Mouse (Mus musculus) large intestine, adult 2 months (tissue): ENCODE measurements around the gene Gabbr1. TPM values are rescaled to one million over a fixed set of nuclear protein-coding genes. Genes with fewer than 3 reads are reported as not detected.

Source experiments
- DNase-seq: peaks from one replicate; pipeline ENCODE4 v3.0.0-alpha.2; 2012; ENCODE audit warnings: low read depth, low spot score
- WGBS: fragments of 180-500 bp; shearing (Covaris S2); methylation state at CpG from one replicate; pipeline ENCODE4 v1.1.7; 2018; 5-methylcytosine and 5-hydroxymethylcytosine counted together
- polyA plus RNA-seq: library from polyadenylated mRNA; depleted of rRNA; stranded (reverse); fragments of >200 nt; gene quantifications from 2 replicates; pipeline ENCODE4 v1.2.3, GENCODE M21; 2012

Gene Gabbr1
- polyA plus RNA-seq, 1 experiment: 8.1 TPM

DNA sequence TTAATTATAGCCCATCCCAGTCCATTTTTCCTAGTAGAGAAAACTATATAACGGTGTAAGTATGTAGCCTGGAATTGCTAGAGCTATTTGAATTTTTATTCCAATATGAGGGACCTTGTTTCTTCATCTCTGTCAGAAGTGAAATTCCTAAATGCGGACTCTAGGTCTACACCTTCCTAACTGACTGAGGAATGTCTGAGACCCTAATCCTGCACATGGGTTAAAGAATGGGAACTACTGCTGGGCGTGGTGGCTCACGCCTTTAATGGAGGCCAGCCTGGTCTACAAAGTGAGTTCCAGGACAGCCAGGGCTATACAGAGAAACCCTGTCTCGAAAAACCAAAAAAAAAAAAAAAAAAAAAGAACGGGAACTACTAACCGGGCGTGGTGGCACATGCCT is 16.6 kb upstream of the Gabbr1 start:
- no peak for DNase-seq
- 54% methylated on average over 8 of the region's 8 CpGs for WGBS

GRCm38 (mm10) chr17:37039127-37039894 is 6.5 kb upstream of the Gabbr1 start:
- no peak for DNase-seq
- WGBS: 81% methylated on average over 2 of the region's 2 CpGs

DNA sequence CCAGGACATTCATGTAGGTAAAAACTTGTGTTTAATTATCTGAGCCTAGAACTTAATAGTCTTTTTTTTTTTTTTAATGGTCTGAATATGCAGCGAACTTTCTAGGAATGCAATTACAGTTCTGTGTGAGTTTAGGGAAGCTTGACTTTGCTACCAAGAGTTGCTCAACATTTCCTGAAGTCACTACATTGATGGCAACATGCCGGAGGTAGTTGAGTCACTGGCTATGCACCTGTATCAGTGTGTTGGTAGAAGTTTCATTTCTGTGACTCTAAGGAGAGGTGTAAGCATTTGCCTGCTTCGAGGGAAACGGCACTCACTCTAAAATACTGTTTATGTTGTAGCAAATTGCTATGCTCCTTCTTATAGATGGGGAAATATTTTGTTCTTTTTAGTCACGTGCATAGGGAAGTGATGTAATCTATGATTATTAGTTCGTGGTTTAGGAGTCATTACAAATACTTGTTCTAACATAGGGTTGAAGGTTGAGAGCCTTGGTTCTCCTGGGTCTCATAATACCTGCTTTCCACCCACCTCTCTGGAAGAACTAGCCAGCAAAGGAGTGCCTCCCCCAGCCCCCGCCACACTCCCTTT is 1.0 kb upstream of the Gabbr1 start:
- DNase-seq: no peak
- WGBS: 44% methylated on average over 7 of the region's 7 CpGs

- WGBS: 2% methylated on average over 41 of the region's 58 CpGs
Observed at GRCm38 (mm10) chr17:37046312-37047112, 746 bp downstream of the Gabbr1 start.

GRCm38 (mm10) chr17:37047332-37047976 is 1.7 kb downstream of the Gabbr1 start:
- 47% methylated on average over 19 of the region's 19 CpGs for WGBS
- DNase-seq: no peak

More at GRCm38 (mm10) chr17:37046312-37047112, 746 bp downstream of the Gabbr1 start:
- no peak for DNase-seq

DNA sequence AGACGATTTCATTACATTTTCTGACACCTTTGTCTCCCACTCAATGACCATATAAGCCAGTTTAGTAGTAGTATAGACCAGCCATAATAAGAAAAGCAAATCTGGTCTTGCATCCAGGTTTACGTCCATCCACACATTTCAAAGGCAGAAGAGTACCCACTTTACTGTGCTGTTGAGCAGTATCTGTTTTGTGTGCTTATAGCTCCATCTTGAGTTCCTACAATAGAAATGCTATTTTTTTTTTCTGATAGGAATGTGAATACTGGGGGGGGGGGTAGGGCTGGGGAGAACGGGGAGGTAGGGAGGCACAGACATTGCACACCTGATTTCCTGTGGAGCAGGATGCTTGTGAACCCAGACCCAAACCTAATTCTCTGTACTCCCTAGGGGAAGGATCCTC is 2.2 kb downstream of the Gabbr1 start:
- no peak for DNase-seq
- 48% methylated on average over 3 of the region's 3 CpGs for WGBS

DNA sequence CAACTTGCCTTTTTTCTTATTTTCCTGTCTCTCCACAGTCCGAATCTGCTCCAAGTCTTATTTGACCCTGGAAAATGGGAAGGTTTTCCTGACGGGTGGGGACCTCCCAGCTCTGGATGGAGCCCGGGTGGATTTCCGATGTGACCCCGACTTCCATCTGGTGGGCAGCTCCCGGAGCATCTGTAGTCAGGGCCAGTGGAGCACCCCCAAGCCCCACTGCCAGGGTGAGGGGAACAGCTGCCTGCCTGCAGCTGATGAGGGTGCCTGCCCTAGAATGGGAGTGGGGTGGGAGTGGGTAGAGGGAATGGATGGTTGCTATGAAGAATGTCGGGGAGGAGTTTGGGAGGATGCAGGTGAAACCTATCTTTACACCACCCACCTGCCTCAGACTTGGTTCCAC is 2.6 kb downstream of the Gabbr1 start:
- DNase-seq: no peak
- 85% methylated on average over 7 of the region's 7 CpGs for WGBS

- no peak for DNase-seq
- 17% methylated on average over 39 of the region's 39 CpGs for WGBS
Observed at GRCm38 (mm10) chr17:37049570-37050310, 4.0 kb downstream of the Gabbr1 start.

GRCm38 (mm10) chr17:37050399-37050798 is 4.6 kb downstream of the Gabbr1 start:
- no peak for DNase-seq

DNA sequence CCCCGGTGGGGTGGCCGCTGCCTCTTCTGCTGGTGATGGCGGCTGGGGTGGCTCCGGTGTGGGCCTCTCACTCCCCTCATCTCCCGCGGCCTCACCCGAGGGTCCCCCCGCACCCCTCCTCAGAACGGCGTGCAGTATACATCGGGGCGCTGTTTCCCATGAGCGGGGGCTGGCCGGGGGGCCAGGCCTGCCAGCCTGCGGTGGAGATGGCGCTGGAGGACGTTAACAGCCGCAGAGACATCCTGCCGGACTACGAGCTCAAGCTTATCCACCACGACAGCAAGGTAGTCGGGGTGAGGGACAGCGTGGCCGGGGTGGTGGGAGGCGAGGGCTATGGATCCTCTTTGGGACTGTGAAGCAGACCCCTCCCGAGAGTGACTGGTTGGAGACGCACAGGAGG is 5.1 kb downstream of the Gabbr1 start:
- 42% methylated on average over 27 of the region's 27 CpGs for WGBS
- DNase-seq: no peak

More at GRCm38 (mm10) chr17:37050399-37050798, 4.6 kb downstream of the Gabbr1 start:
- 3% methylated on average over 22 of the region's 22 CpGs for WGBS

GRCm38 (mm10) chr17:37051745-37052144 is 6.0 kb downstream of the Gabbr1 start:
- DNase-seq: no peak
- 69% methylated on average over 4 of the region's 4 CpGs for WGBS

- 89% methylated on average over 6 of the region's 6 CpGs for WGBS
- DNase-seq: no peak
Observed at GRCm38 (mm10) chr17:37056957-37057356, 11.2 kb downstream of the Gabbr1 start.

GRCm38 (mm10) chr17:37061435-37061834 is 15.7 kb downstream of the Gabbr1 start:
- WGBS: 74% methylated on average over 3 of the region's 3 CpGs
- DNase-seq: no peak

- no peak for DNase-seq
- 80% methylated on average over 10 of the region's 10 CpGs for WGBS
Observed at GRCm38 (mm10) chr17:37062101-37062641, 16.4 kb downstream of the Gabbr1 start.

DNA sequence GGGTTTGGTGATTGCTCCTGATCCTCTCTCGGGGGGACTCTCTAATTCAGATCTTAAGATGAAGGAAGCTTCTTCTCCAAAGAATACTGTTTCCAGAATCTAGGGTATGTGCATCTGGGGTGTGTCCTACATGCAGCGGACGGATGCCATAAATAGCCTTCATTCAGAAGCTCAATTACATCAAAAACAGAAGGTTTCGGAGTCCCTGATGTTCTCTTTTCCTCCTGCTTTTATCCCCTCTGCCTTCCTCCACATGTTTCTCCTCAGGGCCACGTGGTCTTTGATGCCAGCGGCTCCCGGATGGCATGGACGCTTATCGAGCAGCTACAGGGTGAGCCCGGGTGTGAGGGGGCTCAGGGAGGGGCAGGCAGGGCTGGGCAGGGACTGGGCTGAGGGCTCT is 17.3 kb downstream of the Gabbr1 start:
- WGBS: 84% methylated on average over 10 of the region's 10 CpGs
- DNase-seq: no peak

DNA sequence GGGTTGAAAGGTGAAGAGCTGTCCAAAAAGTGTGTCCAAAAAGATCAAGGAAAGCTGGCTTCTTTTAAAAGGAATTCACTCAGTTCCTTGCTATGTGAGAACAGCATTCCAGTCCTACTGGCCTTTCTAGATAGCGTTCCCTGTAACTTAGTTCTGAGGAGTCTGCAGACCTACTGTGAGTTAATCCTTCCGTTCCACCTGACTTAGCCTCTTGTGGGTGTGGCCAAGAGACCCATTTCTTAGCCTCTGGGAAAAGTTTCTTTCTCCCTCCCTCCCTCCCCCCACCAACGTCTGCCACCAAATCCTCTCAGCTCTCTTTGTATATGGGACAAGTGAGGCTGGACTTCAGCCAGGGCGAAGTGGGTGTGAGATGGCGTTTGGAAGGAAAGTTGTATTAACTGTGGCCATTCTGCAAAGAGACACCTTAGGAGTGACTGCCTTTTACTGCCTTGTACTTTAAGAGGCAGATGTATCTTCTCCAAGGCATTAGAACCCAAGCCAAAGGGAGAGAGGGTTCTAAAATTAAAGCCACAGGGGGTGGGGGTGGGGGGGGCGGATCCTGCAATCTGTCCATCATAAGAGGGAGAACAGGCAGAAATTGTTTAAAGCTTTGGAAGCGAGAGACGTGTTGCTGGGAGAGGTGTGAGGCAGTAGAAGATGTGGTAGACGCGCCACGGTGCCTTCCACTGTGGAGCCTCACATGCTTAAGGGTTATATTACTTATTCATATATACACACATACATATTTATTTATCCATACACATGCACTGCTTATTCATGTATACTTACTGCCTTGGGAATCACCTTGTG is 18.1 kb downstream of the Gabbr1 start:
- WGBS: 82% methylated on average over 11 of the region's 11 CpGs
- DNase-seq: no peak

DNA sequence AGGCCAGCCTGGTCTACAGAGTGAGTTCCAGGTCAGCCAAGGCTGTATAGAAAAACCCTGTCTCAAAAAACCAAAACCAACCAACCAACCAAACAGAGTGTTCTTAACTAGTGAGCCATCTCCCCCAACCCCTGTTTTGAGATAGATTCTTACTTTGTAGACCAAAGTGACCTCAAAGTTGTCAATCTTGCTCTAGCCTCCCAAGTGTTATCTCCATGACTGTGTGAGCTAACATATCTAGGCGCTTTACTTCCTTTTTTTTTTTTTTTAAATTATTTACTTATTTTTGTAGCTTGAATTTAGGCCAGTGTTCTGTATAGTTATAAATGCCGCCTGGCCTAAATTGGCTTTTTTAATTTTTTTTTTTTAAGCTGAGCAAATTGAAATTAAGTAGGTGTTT is 20.2 kb downstream of the Gabbr1 start:
- 98% methylated on average over 2 of the region's 2 CpGs for WGBS

DNA sequence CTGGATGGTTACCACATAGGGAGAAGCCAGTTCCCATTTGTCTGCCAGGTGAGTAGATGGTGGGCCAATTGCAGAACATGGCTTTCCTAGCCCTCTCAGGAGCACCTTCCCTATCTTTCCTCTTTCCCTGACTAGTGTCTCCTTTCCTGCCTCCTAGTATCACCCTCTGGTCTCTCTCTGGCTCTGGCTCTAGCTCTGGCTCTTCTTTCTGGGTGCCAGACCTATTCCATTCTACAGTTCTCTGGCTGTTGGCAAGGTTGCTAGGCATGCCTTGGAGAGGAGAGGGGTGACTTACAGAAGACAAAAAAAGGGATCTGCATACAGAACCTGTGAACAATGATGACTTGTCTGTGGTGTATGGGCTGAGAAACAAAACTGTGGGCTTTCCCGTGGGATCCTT is 22.1 kb downstream of the Gabbr1 start:
- DNase-seq: no peak
- 86% methylated on average over 1 of the region's 1 CpGs for WGBS

More for the DNA sequence above, 20.2 kb downstream of the Gabbr1 start:
- DNase-seq: no peak
